Mouse (Mus musculus) liver, embryonic 16.5 days (tissue): ENCODE results near the gene Krt7. TPM values are rescaled to one million over a fixed set of nuclear protein-coding genes. Genes with fewer than 3 reads are reported as not detected.

Source experiments
- ATAC-seq: fragments of 200-750 bp; cut with Nextera tagmentation; 2 replicates; pipeline ENCODE4 v1.8.0; 2017; ENCODE audit warnings: low read depth, mild to moderate bottlenecking, moderate number of reproducible peaks, moderate library complexity
- H3K27ac ChIP-seq: fragments of 300-500 bp; sonication (generic); 2 replicates; pipeline ENCODE4 v1.5.1; 2014; ENCODE audit warnings: mild to moderate bottlenecking, low read length
- H3K27me3 ChIP-seq: fragments of 300-500 bp; sonication (generic); 2 replicates; pipeline ENCODE4 v1.6.1; 2014; ENCODE audit warnings: low read depth, low read length, mixed read lengths; ENCODE audit not compliant: control insufficient read depth, insufficient read depth
- H3K36me3 ChIP-seq: fragments of 300-500 bp; sonication (generic); 2 replicates; pipeline ENCODE4 v1.6.1; 2014; ENCODE audit warnings: mild to moderate bottlenecking; ENCODE audit not compliant: control insufficient read depth, insufficient read depth
- H3K4me1 ChIP-seq: fragments of 300-500 bp; sonication (generic); 2 replicates; pipeline ENCODE4 v1.6.1; 2014; ENCODE audit warnings: low read depth, low read length, mixed read lengths; ENCODE audit not compliant: control insufficient read depth
- H3K4me2 ChIP-seq: fragments of 300-500 bp; sonication (generic); 2 replicates; pipeline ENCODE4 v1.6.1; 2014; ENCODE audit warnings: low read depth, low read length, mixed read lengths
- H3K4me3 ChIP-seq: fragments of 300-500 bp; sonication (generic); 2 replicates; pipeline ENCODE4 v1.5.1; 2014; ENCODE audit warnings: low read depth, mild to moderate bottlenecking, low read length
- H3K9ac ChIP-seq: fragments of 300-500 bp; sonication (generic); 2 replicates; pipeline ENCODE4 v1.6.1; 2014; ENCODE audit warnings: low read depth, low read length
- H3K9me3 ChIP-seq: fragments of 300-500 bp; sonication (generic); replicated peaks from 2 replicates; pipeline ENCODE4 v1.6.1; 2016; ENCODE audit warnings: low read length; ENCODE audit not compliant: control insufficient read depth
- WGBS: fragments of 180-500 bp; shearing (Covaris S2); extraction: QIAGEN DNeasy Blood & Tissue Kit; methylation state at CpG from one replicate; pipeline ENCODE4 v1.1.7; 2014; ENCODE audit not compliant: insufficient replicate concordance; 5-methylcytosine and 5-hydroxymethylcytosine counted together
- polyA plus RNA-seq: library from polyadenylated mRNA; unstranded; fragments of >200 nt; fragmentation: Nextera tagmentation; extraction: Ambion mirVana; gene quantifications from 2 replicates; pipeline ENCODE4 v1.2.1, GENCODE M21; 2015

The Krt7 gene
- polyA plus RNA-seq, 1 experiment from 2014 or later, result 3.4 TPM

DNA sequence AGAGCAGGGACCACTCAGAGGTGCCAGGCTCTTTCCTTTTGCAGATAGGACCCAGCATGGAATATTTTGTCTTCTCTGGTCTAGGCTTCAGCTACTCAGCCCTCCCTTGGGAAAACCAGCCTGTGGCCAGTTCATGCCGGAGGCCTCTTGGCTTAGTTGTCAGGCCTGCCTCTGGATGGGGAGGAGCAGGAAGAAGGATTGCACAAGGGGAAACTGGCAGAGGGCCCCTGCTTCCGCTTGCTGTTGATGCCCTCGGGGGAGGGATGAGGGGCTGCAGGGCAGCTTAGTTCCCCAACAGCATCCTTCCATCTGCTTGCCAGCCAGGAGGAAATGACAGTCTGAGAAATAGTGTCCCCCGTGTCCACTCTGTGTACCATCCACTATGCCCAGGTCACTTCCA is 36.0 kb upstream of the Krt7 start:
- H3K36me3 ChIP-seq, result no peaks in the 10 kb centered on the region
- no peak overlapping the region for H3K4me3 ChIP-seq
- H3K9me3 ChIP-seq, result no peaks in the 10 kb centered on the region
- H3K4me2 ChIP-seq, result no peak overlapping the region
- peaks cover 2% of the 10 kb centered on the region; the same call in 1 of the 2 replicates for H3K4me1 ChIP-seq
- peak; percentile 28 for ATAC-seq
- no peak overlapping the region for H3K9ac ChIP-seq
- H3K27ac ChIP-seq, result no peak overlapping the region
- 11% methylated on average over 4 of the region's 4 CpGs for WGBS
- no peaks in the 10 kb centered on the region for H3K27me3 ChIP-seq

DNA sequence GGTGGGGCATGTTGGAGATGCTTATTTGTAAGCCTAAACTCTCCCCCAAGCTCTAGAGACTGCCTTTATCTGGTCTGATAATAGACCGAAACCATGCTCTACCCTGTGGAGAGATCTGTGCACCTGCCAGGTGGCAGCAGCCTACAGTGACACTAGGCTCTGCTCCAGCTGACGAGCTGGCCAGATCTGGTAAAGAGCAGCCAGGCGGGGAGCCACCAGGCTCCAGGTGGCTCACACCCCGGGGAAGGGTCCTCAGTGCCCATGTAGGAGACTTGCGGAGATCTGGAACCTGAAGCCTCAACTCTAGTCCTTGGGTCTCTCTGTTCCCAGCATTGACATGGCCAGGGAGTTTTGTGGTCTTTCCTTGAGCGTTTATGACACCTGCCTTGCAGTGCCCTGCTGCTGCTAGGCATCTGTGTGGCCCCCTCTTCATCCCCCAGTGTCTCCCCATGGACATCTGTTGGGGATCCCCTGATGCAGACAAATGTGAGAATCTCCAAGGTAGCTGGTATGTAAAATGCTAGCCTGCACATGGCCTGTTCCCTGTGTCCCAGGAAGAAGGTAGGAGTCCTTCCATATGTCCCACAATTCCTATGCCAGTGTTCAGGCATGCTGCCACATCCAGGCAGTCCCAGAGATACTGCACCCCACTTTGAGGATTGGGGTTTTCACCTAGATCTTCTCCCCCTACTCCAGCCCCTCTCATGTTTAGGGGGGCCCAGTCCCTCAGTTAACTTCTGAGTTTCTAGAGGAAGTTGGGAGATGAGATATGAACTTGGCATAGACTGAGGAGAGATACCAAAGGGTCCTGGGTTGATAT is 34.7 kb upstream of the Krt7 start:
- Histone ChIP-seq H3K4me1 (peaks cover 2% of the 10 kb centered on the region; the same call in 1 of the 2 replicates), H3K4me3 (no peak overlapping the region), H3K4me2 (no peak overlapping the region), H3K9ac (no peak overlapping the region), H3K36me3 (no peaks in the 10 kb centered on the region), H3K27me3 (no peaks in the 10 kb centered on the region), H3K9me3 (no peaks in the 10 kb centered on the region), H3K27ac (no peak overlapping the region)
- ATAC-seq, result no peak
- 46% methylated on average over 6 of the region's 6 CpGs for WGBS

- WGBS, result 32% methylated on average over 5 of the region's 5 CpGs
- H3K4me3 ChIP-seq, result no peak overlapping the region
- no peak overlapping the region for H3K9ac ChIP-seq
- ATAC-seq, result no peak
- H3K36me3 ChIP-seq, result no peaks in the 10 kb centered on the region
- no peaks in the 10 kb centered on the region for H3K27me3 ChIP-seq
- peaks cover 2% of the 10 kb centered on the region; the same call in 1 of the 2 replicates for H3K4me1 ChIP-seq
- no peaks in the 10 kb centered on the region for H3K9me3 ChIP-seq
- H3K27ac ChIP-seq, result no peak overlapping the region
- no peak overlapping the region for H3K4me2 ChIP-seq
Observed at GRCm38 (mm10) chr15:101376776-101377061, 34.1 kb upstream of the Krt7 start.

- Histone ChIP-seq H3K4me2 (no peak overlapping the region), H3K9me3 (no peaks in the 10 kb centered on the region), H3K4me1 (no peaks in the 10 kb centered on the region; the same call in 1 of the 2 replicates), H3K27me3 (no peaks in the 10 kb centered on the region), H3K9ac (no peak overlapping the region), H3K27ac (no peak overlapping the region), H3K36me3 (no peaks in the 10 kb centered on the region), H3K4me3 (no peak overlapping the region)
- ATAC-seq, result no peak
- 60% methylated on average over 5 of the region's 5 CpGs for WGBS
Observed at GRCm38 (mm10) chr15:101378646-101379045, 32.2 kb upstream of the Krt7 start.

DNA sequence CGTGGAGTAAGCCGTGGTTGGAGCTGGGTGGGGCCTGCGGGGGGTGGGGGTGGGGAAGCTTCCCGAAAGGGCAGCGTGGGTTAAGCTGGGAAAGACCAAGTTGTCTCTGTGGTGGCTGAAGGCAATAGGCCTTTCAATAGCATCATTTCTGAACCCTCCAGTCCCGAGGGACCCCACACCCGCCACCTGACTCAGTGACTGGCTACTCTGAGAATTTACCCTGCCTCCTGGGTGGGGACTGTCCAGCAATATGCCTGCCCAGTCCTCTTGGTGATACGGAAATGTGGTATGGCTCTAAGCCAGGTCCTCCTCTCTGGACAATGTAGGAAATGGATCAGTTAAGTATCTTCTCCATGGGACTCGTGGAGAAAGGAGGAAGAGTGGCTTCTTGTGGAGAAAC is 29.1 kb upstream of the Krt7 start:
- no peak overlapping the region for H3K9ac ChIP-seq
- 33% methylated on average over 9 of the region's 9 CpGs for WGBS
- H3K4me2 ChIP-seq, result no peak overlapping the region
- no peaks in the 10 kb centered on the region; the same call in 1 of the 2 replicates for H3K4me1 ChIP-seq
- H3K4me3 ChIP-seq, result no peak overlapping the region
- H3K9me3 ChIP-seq, result no peaks in the 10 kb centered on the region
- no peaks in the 10 kb centered on the region for H3K36me3 ChIP-seq
- no peak overlapping the region for H3K27ac ChIP-seq
- no peaks in the 10 kb centered on the region for H3K27me3 ChIP-seq
- ATAC-seq, result no peak

DNA sequence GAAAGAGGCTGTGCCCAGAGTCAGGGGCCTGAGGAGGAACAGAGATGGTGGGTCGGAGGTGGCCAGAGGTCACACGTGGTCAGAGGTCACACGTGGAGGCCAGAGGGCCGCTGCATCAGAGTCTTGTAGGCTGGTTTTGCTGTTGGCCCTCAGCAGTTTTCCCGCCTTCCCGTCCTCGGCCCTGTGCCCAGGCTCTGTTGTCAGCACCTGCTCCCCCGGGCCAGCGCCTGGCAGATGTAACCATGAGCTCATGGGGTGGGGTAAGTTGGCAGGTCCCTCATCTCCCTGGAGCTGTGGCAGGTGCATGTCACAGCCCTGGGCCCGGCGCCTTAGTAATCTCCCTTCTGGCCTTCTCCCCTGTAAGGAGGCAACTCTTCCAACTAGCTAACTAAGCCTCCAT is 28.0 kb upstream of the Krt7 start:
- no peak for ATAC-seq
- no peaks in the 10 kb centered on the region for H3K36me3 ChIP-seq
- H3K4me3 ChIP-seq, result no peak overlapping the region
- no peaks in the 10 kb centered on the region for H3K27me3 ChIP-seq
- H3K4me2 ChIP-seq, result no peak overlapping the region
- H3K27ac ChIP-seq, result no peak overlapping the region
- 71% methylated on average over 11 of the region's 11 CpGs for WGBS
- no peaks in the 10 kb centered on the region for H3K9me3 ChIP-seq
- H3K9ac ChIP-seq, result no peak overlapping the region
- no peaks in the 10 kb centered on the region; the same call in 1 of the 2 replicates for H3K4me1 ChIP-seq

- Histone ChIP-seq H3K36me3 (no peaks in the 10 kb centered on the region), H3K9me3 (no peaks in the 10 kb centered on the region), H3K4me3 (no peak overlapping the region), H3K27me3 (no peaks in the 10 kb centered on the region), H3K27ac (no peak overlapping the region), H3K9ac (no peak overlapping the region), H3K4me1 (no peaks in the 10 kb centered on the region), H3K4me2 (no peak overlapping the region)
- ATAC-seq, result no peak
- WGBS, result 30% methylated on average over 7 of the region's 7 CpGs
Observed at GRCm38 (mm10) chr15:101384610-101385009, 26.2 kb upstream of the Krt7 start.

GRCm38 (mm10) chr15:101385064-101385463 is 25.8 kb upstream of the Krt7 start:
- Histone ChIP-seq H3K27me3 (no peaks in the 10 kb centered on the region), H3K9ac (no peak overlapping the region), H3K27ac (no peak overlapping the region), H3K9me3 (no peaks in the 10 kb centered on the region), H3K36me3 (no peaks in the 10 kb centered on the region), H3K4me3 (no peak overlapping the region), H3K4me1 (no peaks in the 10 kb centered on the region), H3K4me2 (no peak overlapping the region)
- ATAC-seq, result no peak
- WGBS, result 77% methylated on average over 6 of the region's 6 CpGs

- H3K4me2 ChIP-seq, result no peak overlapping the region
- no peak for ATAC-seq
- H3K9me3 ChIP-seq, result no peaks in the 10 kb centered on the region
- no peaks in the 10 kb centered on the region for H3K4me1 ChIP-seq
- 43% methylated on average over 3 of the region's 3 CpGs for WGBS
- no peaks in the 10 kb centered on the region for H3K27me3 ChIP-seq
- no peak overlapping the region for H3K9ac ChIP-seq
- no peak overlapping the region for H3K4me3 ChIP-seq
- H3K27ac ChIP-seq, result no peak overlapping the region
- H3K36me3 ChIP-seq, result no peaks in the 10 kb centered on the region
Observed at GRCm38 (mm10) chr15:101387176-101387575, 23.7 kb upstream of the Krt7 start.
